Mouse (Mus musculus): ENCODE data around the gene Pigf. TPM values are rescaled to one million over a fixed set of nuclear protein-coding genes. Genes with fewer than 3 reads are reported as not detected.

Gene Pigf
- polyA plus RNA-seq, 1 experiment from 2014 or later = 32.2 TPM

DNA sequence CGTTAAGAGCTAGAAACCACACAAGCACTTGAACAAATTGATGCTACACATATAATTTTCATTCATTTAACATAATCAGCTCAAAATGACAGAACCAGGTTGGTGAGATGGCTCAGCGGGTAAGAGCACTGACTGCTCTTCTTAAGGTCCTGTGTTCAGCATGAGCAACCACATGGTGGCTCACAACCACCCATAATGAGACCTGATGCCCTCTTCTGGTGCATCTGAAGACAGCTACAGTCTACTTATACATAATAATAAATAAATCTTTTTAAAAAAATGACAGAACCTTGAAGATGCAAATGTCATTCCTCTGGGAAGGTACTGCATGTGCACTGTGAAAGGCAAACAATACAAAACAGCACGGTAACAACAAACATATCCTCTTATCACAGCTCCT, 16.3 kb downstream of the Pigf start:
- H3K4me3 ChIP-seq = no peak overlapping the region
- no peak for DNase-seq (ENCODE audit: low spot score)
- WGBS = 89% methylated on average over 3 of the region's 3 CpGs

DNA sequence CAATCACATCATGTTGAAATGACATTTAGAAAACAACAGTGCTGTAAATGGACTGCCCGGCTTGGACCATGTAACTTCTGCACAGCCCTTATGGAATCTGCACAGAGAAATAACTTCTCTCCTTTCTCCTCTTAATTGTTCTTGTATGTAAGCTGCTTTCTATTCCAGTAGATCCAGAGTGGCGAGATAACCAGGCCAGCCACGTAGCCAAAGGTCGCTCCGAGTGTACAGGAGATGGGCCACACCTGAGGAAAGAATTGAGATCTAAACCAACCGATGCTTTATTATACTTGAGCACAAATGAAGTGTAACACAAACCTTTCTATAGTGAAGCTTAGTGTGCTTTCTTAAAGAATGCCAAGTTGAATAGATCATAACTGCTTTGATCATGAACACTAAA, 27.9 kb downstream of the Pigf start:
- Histone ChIP-seq H3K27me3 (ENCODE audit: insufficient read depth, poor library complexity, severe bottlenecking) (no peaks in the 10 kb centered on the region), H3K4me1 (no peaks in the 10 kb centered on the region), H3K36me3 (peaks cover 30% of the 10 kb centered on the region), H3K4me3 (no peak overlapping the region), H3K9me3 (no peaks in the 10 kb centered on the region), H3K27ac (no peak overlapping the region)
- WGBS = 91% methylated on average over 6 of the region's 6 CpGs
- DNase-seq (ENCODE audit: low spot score) = no peak

More for the DNA sequence above, 16.3 kb downstream of the Pigf start:
- Histone ChIP-seq H3K4me1 (no peaks in the 10 kb centered on the region), H3K27me3 (ENCODE audit: insufficient read depth, poor library complexity, severe bottlenecking) (no peaks in the 10 kb centered on the region), H3K27ac (no peak overlapping the region), H3K9me3 (no peaks in the 10 kb centered on the region), H3K36me3 (peaks cover 16% of the 10 kb centered on the region; the same call in 1 of the 2 replicates)

DNA sequence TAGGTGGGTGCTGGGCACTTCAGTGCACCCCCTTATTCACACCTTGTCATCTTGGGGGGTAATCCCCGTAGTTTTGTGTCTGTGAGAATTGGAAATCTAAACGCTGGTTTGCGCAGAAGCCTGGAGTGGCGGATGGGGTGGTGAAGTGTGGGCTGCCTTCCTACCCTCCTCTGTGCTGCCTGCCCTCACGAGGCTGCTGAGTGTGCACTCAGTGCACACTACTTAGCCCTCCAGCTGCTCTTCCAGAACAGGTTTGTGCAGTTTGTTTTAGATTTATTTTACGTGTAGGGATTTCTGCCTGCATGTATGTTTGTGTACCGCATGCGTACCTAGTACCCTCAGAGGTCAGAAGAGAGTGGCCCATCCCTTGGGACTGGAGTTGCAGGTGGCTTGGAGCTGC, 33.9 kb downstream of the Pigf start:
- Histone ChIP-seq H3K4me3 (no peak overlapping the region), H3K4me1 (peaks cover 29% of the 10 kb centered on the region), H3K36me3 (peaks cover 4% of the 10 kb centered on the region; the same call in 1 of the 2 replicates), H3K27me3 (ENCODE audit: insufficient read depth, poor library complexity, severe bottlenecking) (no peaks in the 10 kb centered on the region), H3K9me3 (no peaks in the 10 kb centered on the region), H3K27ac (no peak overlapping the region)
- WGBS = 93% methylated on average over 8 of the region's 8 CpGs
- no peak for DNase-seq (ENCODE audit: low spot score)

DNA sequence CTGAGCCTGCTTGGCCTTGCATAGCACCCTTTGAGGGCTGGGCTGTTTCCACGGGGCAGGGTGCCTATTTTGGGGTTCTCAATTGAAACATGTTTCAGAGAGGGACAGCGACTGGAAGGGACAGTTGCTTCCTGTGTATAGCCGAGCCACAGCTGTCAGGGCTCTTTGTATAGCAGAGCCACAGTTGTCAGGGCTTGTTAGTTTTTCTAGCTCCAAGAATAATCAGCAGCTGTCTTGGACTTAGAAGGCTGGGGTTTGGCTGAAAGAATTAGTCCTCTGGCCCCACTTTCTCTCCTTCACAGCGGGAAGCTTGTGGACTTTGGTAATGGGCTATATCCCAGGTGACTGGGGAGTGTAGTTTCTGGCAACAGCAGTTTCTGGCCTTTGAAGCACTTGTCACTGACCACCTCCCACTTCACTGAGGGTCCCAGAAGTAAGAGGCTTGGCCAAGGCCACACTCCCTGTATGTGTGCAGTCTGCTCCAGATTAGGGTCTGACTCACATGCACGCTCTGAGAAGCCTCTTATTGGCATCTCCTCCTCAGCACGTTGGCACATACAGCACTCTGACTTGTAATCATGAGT, 36.5 kb downstream of the Pigf start:
- no peak for DNase-seq (ENCODE audit: low spot score)
- WGBS = 67% methylated on average over 6 of the region's 6 CpGs
- Histone ChIP-seq H3K27ac (no peak overlapping the region; the same call in 1 of the 2 replicates), H3K4me3 (no peak overlapping the region), H3K36me3 (0 out of 2 replicates have a peak, but pooled peaks cover 3% of the 10 kb centered on the region), H3K27me3 (ENCODE audit: insufficient read depth, poor library complexity, severe bottlenecking) (no peaks in the 10 kb centered on the region), H3K4me1 (peaks cover 45% of the 10 kb centered on the region), H3K9me3 (no peaks in the 10 kb centered on the region)

DNA sequence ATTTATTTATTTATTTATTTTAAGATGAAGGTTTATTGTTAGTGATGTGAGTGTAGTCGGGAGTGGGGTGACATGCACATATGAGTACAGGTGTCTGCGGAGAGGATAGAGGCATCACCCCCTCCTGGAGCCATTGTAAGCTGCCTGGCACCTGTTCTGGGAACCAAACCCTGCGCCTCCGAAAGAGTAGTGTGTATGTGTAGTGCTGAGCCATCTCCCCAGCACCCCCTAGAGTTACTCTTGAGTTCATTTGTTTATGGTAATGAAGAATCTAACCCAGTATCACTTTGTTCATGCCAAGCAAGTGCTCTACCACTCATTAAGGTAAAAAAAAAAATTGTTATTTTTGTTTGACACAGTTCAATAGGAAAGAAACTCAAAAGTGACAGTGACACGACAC, 37.0 kb downstream of the Pigf start:
- DNase-seq (ENCODE audit: low spot score) = no peak
- Histone ChIP-seq H3K4me3 (no peak overlapping the region), H3K4me1 (peaks cover 45% of the 10 kb centered on the region), H3K9me3 (no peaks in the 10 kb centered on the region), H3K27me3 (ENCODE audit: insufficient read depth, poor library complexity, severe bottlenecking) (no peaks in the 10 kb centered on the region), H3K36me3 (peaks cover 9% of the 10 kb centered on the region), H3K27ac (no peak overlapping the region; the same call in 1 of the 2 replicates)
- 86% methylated on average over 5 of the region's 5 CpGs for WGBS

DNA sequence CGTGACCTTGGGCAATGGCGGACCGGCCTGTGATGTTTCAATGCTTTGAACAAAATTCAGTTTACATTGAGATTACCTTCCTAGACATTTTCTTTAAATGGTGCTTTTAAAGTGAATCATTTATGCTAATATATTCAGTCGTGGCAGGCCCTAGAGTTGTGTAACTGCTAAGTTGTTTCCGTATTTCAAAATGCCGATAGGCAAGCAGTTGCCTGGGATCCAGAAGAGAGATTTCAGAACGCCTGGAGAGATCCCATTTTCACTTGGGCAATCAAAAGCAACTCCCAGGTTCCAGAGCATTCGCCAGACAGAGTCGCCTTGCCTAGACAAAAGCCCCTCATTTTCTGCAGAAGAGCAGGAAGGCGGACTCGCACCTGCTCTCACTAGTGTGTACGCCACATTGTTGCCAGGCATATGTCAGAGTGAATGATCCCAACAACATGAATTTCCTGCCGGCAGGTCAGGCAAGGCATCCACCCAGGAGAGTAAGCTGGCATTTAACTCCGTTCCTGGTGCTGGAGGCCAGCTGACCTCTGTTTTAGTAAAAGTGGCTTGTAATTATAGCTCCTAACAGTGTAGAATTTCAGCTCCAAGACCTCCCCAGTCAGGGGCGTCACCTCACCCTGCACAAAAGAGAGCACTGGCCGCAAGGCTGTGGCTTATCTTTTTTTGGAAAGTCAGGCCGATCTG, 38.6 kb downstream of the Pigf start:
- Histone ChIP-seq H3K27me3 (ENCODE audit: insufficient read depth, poor library complexity, severe bottlenecking) (no peaks in the 10 kb centered on the region), H3K27ac (peak overlapping the region; percentile 42; the same call in 1 of the 2 replicates), H3K9me3 (no peaks in the 10 kb centered on the region), H3K36me3 (peaks cover 16% of the 10 kb centered on the region), H3K4me3 (peak overlapping the region; percentile 34), H3K4me1 (peaks cover 54% of the 10 kb centered on the region)
- WGBS = 58% methylated on average over 17 of the region's 17 CpGs
- no peak for DNase-seq (ENCODE audit: low spot score)

DNA sequence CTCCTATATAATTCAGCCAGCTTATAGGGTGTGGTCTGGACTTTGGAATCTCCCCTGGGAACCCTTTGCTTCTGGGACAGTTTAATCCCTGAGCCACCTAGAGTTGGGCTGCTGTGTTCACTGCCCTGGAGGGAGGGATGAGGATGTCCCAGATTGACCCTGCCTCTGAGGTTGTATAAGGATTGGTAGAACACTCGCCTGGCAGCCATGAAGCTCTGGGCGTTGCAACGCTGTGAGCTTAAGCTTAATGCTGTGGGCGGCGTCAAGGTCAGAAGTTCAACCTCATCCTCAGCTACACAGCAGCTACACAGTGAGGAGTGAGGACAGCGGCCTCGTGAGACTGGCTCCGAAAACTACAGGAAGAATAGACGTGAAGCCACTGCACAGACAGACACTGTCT, 42.7 kb downstream of the Pigf start:
- Histone ChIP-seq H3K27ac (no peak overlapping the region), H3K4me3 (no peak overlapping the region), H3K36me3 (peaks cover 46% of the 10 kb centered on the region), H3K9me3 (no peaks in the 10 kb centered on the region), H3K4me1 (peaks cover 41% of the 10 kb centered on the region), H3K27me3 (ENCODE audit: insufficient read depth, poor library complexity, severe bottlenecking) (no peaks in the 10 kb centered on the region)
- no peak for DNase-seq (ENCODE audit: low spot score)
- WGBS = 72% methylated on average over 9 of the region's 9 CpGs

DNA sequence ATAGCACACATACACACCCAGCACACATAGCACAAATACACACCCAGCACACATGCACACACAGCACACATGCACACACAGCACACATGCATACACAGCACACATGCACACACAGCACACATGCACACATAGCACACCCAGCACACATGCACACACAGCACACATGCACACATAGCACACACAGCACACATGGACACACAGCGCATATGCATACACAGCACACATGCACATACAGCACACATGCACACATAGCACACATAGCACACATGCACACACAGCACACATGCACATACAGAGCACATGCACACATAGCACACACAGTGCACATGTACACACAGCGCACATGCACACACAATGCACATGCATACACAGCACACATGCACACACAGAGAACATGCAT, 43.5 kb downstream of the Pigf start:
- H3K9me3 ChIP-seq = no peaks in the 10 kb centered on the region
- 96% methylated on average over 2 of the region's 2 CpGs for WGBS
- H3K4me3 ChIP-seq = no peak overlapping the region
- H3K27me3 ChIP-seq (ENCODE audit: insufficient read depth, poor library complexity, severe bottlenecking) = no peaks in the 10 kb centered on the region
- DNase-seq (ENCODE audit: low spot score) = no peak
- H3K36me3 ChIP-seq = peaks cover 46% of the 10 kb centered on the region
- no peak overlapping the region for H3K27ac ChIP-seq
- peaks cover 34% of the 10 kb centered on the region for H3K4me1 ChIP-seq

DNA sequence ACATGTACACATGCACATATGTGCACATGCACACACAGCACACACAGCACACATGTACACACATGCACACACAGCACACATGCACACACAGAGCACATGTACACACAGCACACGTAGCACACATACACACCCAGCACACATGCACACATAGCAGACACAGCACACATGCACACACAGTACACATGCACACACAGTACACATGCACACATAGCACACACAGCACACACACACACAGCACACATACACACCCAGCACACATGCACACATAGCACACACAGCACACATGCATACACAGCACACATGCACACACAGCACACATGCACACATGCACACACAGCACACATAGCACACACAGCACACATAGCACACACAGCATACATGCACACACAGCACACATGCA, 44.0 kb downstream of the Pigf start:
- WGBS = 92% methylated on average over 1 of the region's 1 CpGs
- Histone ChIP-seq H3K9me3 (no peaks in the 10 kb centered on the region), H3K36me3 (peaks cover 49% of the 10 kb centered on the region)

DNA sequence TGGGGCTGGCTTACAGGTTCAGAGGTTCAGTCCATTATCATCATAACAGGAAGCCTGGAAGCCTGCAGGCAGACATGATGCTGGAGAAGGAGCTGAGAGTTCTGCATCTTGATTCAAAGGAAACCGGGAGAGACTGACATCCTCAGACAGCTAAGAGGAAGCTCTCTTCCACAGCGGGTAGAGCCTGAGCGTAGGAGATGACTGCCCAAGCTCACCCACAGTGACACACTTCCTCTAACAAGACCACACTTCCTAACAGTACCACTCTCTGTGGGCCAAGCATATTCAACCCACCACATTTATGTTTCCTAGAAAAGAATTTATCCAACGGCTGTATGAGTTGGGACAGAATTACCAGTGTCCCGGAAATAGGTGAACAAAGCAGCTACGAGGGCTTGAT, 46.7 kb downstream of the Pigf start:
- Histone ChIP-seq H3K4me1 (peaks cover 13% of the 10 kb centered on the region; the same call in 1 of the 2 replicates), H3K4me3 (no peak overlapping the region), H3K27ac (no peak overlapping the region), H3K27me3 (ENCODE audit: insufficient read depth, poor library complexity, severe bottlenecking) (no peaks in the 10 kb centered on the region), H3K36me3 (peaks cover 61% of the 10 kb centered on the region), H3K9me3 (no peaks in the 10 kb centered on the region)
- no peak for DNase-seq (ENCODE audit: low spot score)
- WGBS = 83% methylated on average over 6 of the region's 6 CpGs

More for the DNA sequence above, 44.0 kb downstream of the Pigf start:
- H3K4me3 ChIP-seq = no peak overlapping the region
- H3K4me1 ChIP-seq = peaks cover 29% of the 10 kb centered on the region
- DNase-seq (ENCODE audit: low spot score) = no peak
- no peaks in the 10 kb centered on the region for H3K27me3 ChIP-seq (ENCODE audit: insufficient read depth, poor library complexity, severe bottlenecking)
- no peak overlapping the region for H3K27ac ChIP-seq

DNA sequence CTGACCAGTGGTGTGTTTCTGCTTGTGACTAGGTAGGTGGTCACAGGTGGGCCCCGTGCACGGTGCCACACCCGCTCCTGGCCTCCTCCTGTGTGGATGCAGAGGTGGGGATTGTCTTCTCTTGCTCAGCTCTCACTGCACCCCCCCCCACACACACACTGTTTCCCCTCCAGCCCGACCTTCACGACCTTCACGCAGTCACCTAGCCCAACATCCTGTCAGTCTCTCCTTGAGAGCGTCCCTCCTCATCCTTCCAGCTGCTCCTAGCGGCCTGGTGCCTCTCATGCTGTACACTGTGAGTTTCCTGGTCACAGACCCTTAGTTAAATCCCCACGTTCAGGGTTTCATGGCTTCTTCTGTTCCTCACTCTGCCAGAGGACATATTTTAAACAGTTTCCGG, 48.8 kb downstream of the Pigf start:
- Histone ChIP-seq H3K4me3 (no peak overlapping the region), H3K27me3 (ENCODE audit: insufficient read depth, poor library complexity, severe bottlenecking) (no peaks in the 10 kb centered on the region), H3K9me3 (no peaks in the 10 kb centered on the region), H3K27ac (no peak overlapping the region), H3K36me3 (peaks cover 67% of the 10 kb centered on the region), H3K4me1 (peaks cover 4% of the 10 kb centered on the region; the same call in 1 of the 2 replicates)
- no peak for DNase-seq (ENCODE audit: low spot score)
- 75% methylated on average over 10 of the region's 10 CpGs for WGBS

DNA sequence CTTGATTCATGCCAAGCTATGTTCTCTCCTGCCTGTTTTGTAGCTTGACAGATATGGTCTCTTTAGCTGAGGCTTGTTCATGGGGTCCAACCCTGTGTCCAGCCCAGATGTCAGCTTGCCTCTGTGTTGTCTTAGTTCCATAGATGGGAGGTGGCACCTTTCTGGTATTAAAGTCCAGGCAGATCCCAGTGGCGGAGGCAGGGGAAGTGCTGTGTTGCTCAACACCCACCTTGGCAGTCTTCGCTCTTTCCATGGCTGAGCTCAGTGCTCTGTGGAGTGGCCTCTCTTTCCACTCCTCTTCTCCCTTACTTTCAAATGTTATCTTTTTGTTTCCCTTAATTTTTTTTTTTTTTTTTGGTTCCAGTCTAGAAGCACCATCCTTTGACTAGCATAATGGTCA, 52.1 kb downstream of the Pigf start:
- Histone ChIP-seq H3K27ac (no peak overlapping the region), H3K27me3 (ENCODE audit: insufficient read depth, poor library complexity, severe bottlenecking) (no peaks in the 10 kb centered on the region), H3K36me3 (peaks cover 66% of the 10 kb centered on the region), H3K4me1 (peaks cover 19% of the 10 kb centered on the region), H3K4me3 (no peak overlapping the region), H3K9me3 (no peaks in the 10 kb centered on the region)
- 95% methylated on average over 2 of the region's 2 CpGs for WGBS
- DNase-seq (ENCODE audit: low spot score) = no peak

DNA sequence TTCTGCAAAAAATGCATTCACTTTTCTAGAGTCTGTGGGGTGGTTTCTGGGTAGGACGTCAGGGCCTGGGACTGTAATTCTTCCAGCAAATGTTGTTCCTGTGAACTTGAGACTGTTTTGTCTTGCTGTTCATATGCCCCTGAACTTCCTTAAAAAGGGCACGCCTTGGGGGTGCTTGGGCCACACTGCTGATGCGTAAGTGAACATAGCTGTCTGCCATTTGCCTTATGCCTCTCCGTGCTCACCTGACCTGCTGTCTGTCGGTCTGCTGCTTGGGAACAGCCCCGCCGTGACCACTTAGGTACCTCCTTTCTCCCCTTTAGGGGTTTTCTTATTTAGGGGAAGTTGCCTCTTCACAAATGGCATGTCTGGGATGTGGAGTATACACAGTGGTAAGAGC, 53.3 kb downstream of the Pigf start:
- DNase-seq (ENCODE audit: low spot score) = no peak
- H3K36me3 ChIP-seq = peaks cover 65% of the 10 kb centered on the region
- H3K27me3 ChIP-seq (ENCODE audit: insufficient read depth, poor library complexity, severe bottlenecking) = no peaks in the 10 kb centered on the region
- H3K9me3 ChIP-seq = no peaks in the 10 kb centered on the region
- H3K4me1 ChIP-seq = peaks cover 31% of the 10 kb centered on the region
- no peak overlapping the region for H3K27ac ChIP-seq
- 88% methylated on average over 7 of the region's 7 CpGs for WGBS
- no peak overlapping the region for H3K4me3 ChIP-seq

Measured in heart, embryonic 10.5 days (tissue).